Mouse (Mus musculus): Measurements from ENCODE around the gene Itprip. TPM values are rescaled to one million over a fixed set of nuclear protein-coding genes. Genes with fewer than 3 reads are reported as not detected.

The Itprip gene
- polyA plus RNA-seq, 1 experiment from 2014 or later: 5.2 TPM

DNA sequence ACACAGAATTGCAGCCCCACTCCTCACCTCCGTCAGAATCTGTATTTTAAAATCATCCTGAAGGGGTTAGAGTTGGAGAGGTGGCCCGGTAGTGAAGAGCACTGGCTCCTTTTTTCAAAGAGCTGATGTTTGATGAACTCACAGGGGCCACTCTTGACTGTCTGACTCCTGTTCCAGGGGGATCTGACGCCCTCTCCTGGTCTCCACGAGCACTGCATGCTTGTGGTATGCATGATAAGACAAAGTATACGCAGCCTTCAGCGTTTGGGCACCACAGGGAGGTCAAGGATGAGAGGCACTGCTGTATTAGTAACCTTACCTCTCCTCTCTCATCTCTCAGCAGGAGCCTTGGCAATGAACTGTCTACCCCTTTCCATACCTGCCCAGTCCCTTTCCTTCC lies 19.1 kb downstream of the Itprip start:
- Histone ChIP-seq H3K27me3 (ENCODE audit: control insufficient read depth, insufficient read depth, low read length) (no peaks in the 10 kb centered on the region), H3K9me3 (ENCODE audit: control insufficient read depth, low read length) (no peaks in the 10 kb centered on the region), H3K4me3 (replicated peaks; ENCODE audit: low read depth, low read length) (no peak overlapping the region), H3K27ac (replicated peaks; ENCODE audit: low read depth, low read length) (no peak overlapping the region), H3K4me1 (ENCODE audit: control insufficient read depth, insufficient read depth, low read length) (no peaks in the 10 kb centered on the region), H3K4me2 (ENCODE audit: low read length) (no peak overlapping the region), H3K9ac (replicated peaks; ENCODE audit: low read length) (no peak overlapping the region), H3K36me3 (ENCODE audit: control insufficient read depth, insufficient read depth, low read length) (peaks cover 10% of the 10 kb centered on the region)
- DNase-seq: no peak
- ATAC-seq (ENCODE audit: low FRiP score, low TSS enrichment): no peak
- WGBS: 67% methylated on average over 6 of the region's 6 CpGs

DNA sequence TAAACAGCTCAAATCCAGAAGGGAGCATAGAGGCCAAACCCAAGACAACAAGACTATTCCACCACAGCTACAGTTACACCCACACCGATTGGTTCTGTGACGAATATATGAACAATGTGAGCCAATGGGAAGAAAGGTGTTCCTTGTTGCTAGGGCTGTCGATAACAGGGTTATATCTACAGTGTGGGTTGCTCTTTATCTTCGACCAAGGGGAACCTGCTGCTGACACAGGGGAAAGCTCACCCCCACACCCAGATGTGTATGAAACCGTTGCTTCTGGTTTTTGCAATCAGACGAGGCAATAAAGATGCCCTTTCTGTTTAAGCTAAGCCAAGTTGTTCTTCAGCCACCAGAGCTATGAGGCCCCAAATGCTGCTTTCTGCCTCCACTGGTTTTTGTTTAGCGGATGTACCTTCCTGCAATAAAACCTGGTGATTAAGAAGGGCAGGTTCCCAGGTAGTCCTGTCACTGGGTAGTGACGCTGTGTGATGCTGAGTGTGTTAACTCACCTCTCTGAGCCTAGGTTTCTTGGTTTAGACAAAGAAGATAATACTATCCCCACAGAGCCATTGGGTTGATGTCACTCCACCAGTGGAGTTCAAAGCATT lies 20.5 kb downstream of the Itprip start:
- peaks cover 16% of the 10 kb centered on the region for H3K36me3 ChIP-seq (ENCODE audit: control insufficient read depth, insufficient read depth, low read length)
- H3K9me3 ChIP-seq (ENCODE audit: control insufficient read depth, low read length): no peaks in the 10 kb centered on the region
- ATAC-seq (ENCODE audit: low FRiP score, low TSS enrichment): no peak
- WGBS: 96% methylated on average over 8 of the region's 8 CpGs
- DNase-seq: no peak
- H3K4me1 ChIP-seq (ENCODE audit: control insufficient read depth, insufficient read depth, low read length): no peaks in the 10 kb centered on the region
- no peak overlapping the region for H3K4me2 ChIP-seq (ENCODE audit: low read length)
- H3K27ac ChIP-seq (replicated peaks; ENCODE audit: low read depth, low read length): no peak overlapping the region
- H3K27me3 ChIP-seq (ENCODE audit: control insufficient read depth, insufficient read depth, low read length): no peaks in the 10 kb centered on the region
- no peak overlapping the region for H3K9ac ChIP-seq (replicated peaks; ENCODE audit: low read length)
- no peak overlapping the region for H3K4me3 ChIP-seq (replicated peaks; ENCODE audit: low read depth, low read length)

DNA sequence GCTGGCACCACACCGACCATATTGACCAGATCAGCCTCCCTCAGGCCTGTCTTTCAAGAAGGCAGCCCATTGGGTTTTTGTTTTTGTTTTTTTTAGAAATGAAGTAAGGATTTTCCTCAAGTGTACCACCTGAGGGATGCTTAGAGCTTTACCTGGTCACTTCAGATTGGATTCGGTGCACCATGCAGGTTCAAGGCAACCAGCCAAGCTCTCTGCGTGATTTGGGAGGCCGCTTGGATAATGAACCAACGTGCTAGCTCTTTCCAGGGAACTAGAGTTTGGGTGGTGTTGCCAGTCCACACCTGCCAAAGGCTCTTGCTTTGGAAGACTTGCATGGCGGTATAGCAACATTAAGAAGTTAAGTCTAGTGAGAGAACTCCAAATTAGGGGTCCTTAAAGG lies 26.0 kb downstream of the Itprip start:
- no peak for ATAC-seq (ENCODE audit: low FRiP score, low TSS enrichment)
- no peak overlapping the region for H3K9ac ChIP-seq (replicated peaks; ENCODE audit: low read length)

DNA sequence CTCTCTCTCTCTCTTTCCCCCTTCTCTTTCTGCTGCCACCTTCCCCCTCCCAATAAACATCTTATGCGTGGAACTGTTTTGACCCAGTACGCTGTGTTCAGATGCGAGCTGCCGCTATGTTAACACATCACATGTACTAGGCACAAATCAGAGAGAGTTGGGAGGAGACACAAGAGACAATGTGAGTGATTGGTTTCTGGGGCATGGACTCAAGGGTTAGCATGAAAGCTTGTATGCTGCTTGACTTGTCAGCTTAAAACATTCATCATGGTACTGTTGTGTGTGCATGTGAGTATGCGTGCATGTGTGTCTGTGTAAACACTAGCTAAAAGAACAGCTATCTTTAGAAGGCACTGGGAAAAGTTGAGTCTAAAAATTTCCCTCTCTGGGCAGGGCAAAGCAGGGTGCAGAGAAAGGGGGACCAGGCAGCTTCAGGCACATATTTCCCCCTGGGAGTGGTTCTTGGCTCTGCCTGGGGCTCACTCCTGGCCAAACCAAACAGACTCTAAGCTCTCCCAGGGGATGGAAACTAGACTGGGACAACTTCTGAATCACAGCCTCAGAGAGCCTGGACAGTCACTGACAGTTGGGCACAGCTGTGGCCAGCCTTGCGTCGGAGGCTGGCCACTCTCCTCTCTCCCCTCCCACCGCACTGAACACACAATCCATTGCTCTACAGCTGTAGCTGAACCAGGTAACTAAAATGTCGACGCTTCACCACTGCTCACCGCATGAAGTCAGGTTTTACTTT lies 27.4 kb downstream of the Itprip start:
- Histone ChIP-seq H3K9me3 (ENCODE audit: control insufficient read depth, low read length) (no peaks in the 10 kb centered on the region), H3K27ac (replicated peaks; ENCODE audit: low read depth, low read length) (no peak overlapping the region), H3K9ac (replicated peaks; ENCODE audit: low read length) (no peak overlapping the region), H3K36me3 (ENCODE audit: control insufficient read depth, insufficient read depth, low read length) (peaks cover 9% of the 10 kb centered on the region), H3K4me1 (ENCODE audit: control insufficient read depth, insufficient read depth, low read length) (no peaks in the 10 kb centered on the region), H3K27me3 (ENCODE audit: control insufficient read depth, insufficient read depth, low read length) (no peaks in the 10 kb centered on the region), H3K4me2 (ENCODE audit: low read length) (no peak overlapping the region), H3K4me3 (replicated peaks; ENCODE audit: low read depth, low read length) (no peak overlapping the region)
- 82% methylated on average over 11 of the region's 11 CpGs for WGBS
- ATAC-seq (ENCODE audit: low FRiP score, low TSS enrichment): no peak
- DNase-seq: no peak

More for the DNA sequence above, 26.0 kb downstream of the Itprip start:
- Histone ChIP-seq H3K4me1 (ENCODE audit: control insufficient read depth, insufficient read depth, low read length) (no peaks in the 10 kb centered on the region), H3K4me3 (replicated peaks; ENCODE audit: low read depth, low read length) (no peak overlapping the region), H3K36me3 (ENCODE audit: control insufficient read depth, insufficient read depth, low read length) (peaks cover 16% of the 10 kb centered on the region), H3K27ac (replicated peaks; ENCODE audit: low read depth, low read length) (no peak overlapping the region), H3K27me3 (ENCODE audit: control insufficient read depth, insufficient read depth, low read length) (no peaks in the 10 kb centered on the region), H3K4me2 (ENCODE audit: low read length) (no peak overlapping the region), H3K9me3 (ENCODE audit: control insufficient read depth, low read length) (no peaks in the 10 kb centered on the region)
- no peak for DNase-seq
- 95% methylated on average over 6 of the region's 6 CpGs for WGBS

DNA sequence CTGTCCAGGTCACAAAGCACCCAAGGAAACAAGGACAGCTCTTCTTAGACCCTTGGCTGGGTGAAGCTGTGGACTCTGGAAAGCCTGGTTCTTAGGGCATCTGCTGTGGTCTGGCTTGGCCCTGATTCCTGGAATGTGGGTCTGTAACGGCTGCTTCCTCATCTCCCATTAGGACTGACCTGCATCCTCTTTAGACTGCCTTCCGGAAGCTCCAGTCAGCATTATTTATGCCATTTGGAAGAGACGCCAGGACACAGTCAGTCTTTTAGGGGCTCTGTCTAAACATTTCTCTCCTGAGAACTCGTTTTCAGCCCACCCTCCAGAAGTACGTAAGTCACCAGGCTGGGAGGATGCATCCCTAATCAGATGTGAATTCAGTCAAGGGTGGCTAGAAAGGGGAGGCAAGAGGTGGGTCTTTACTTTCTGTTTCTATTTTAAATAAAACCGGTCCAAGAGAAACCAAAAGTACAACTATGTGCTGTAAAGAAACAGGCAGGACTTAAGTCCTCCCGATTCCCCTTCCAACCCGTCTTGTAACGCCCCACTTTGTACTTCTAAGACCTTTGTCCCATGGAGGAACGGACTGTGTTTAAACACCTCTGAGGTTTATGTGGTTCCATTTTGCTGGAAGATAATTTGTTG lies 28.5 kb downstream of the Itprip start:
- H3K4me3 ChIP-seq (replicated peaks; ENCODE audit: low read depth, low read length): no peak overlapping the region
- 78% methylated on average over 10 of the region's 10 CpGs for WGBS
- H3K9me3 ChIP-seq (ENCODE audit: control insufficient read depth, low read length): no peaks in the 10 kb centered on the region
- no peak for ATAC-seq (ENCODE audit: low FRiP score, low TSS enrichment)
- no peak overlapping the region for H3K27ac ChIP-seq (replicated peaks; ENCODE audit: low read depth, low read length)
- H3K9ac ChIP-seq (replicated peaks; ENCODE audit: low read length): no peak overlapping the region
- H3K4me2 ChIP-seq (ENCODE audit: low read length): no peak overlapping the region
- H3K36me3 ChIP-seq (ENCODE audit: control insufficient read depth, insufficient read depth, low read length): 0 out of 2 replicates have a peak, but pooled peaks cover 6% of the 10 kb centered on the region
- H3K27me3 ChIP-seq (ENCODE audit: control insufficient read depth, insufficient read depth, low read length): no peaks in the 10 kb centered on the region
- no peaks in the 10 kb centered on the region for H3K4me1 ChIP-seq (ENCODE audit: control insufficient read depth, insufficient read depth, low read length)
- no peak for DNase-seq

DNA sequence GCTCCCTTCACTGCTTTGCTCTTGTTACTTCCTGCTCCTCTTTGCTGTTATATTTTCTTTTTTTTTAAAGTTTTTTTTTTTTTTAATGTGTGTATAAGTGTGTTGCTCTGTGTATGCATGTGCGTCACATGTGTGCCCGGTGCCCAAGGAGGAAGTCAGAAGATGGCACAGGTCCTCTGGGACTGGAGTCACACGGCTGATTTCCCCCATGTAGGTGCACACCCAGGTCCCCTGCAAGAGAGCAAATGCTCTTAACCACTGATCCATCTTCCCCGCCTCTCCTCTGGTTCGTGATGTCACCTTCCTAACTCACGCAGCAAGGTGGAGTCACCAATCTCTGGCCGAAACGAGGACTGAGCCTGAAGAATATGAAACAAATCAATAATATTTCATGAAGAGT lies 31.1 kb downstream of the Itprip start:
- no peaks in the 10 kb centered on the region for H3K4me1 ChIP-seq (ENCODE audit: control insufficient read depth, insufficient read depth, low read length)
- H3K27me3 ChIP-seq (ENCODE audit: control insufficient read depth, insufficient read depth, low read length): no peaks in the 10 kb centered on the region
- H3K4me2 ChIP-seq (ENCODE audit: low read length): no peak overlapping the region
- H3K4me3 ChIP-seq (replicated peaks; ENCODE audit: low read depth, low read length): no peak overlapping the region
- 95% methylated on average over 8 of the region's 8 CpGs for WGBS
- no peak overlapping the region for H3K9ac ChIP-seq (replicated peaks; ENCODE audit: low read length)
- DNase-seq: no peak
- no peaks in the 10 kb centered on the region for H3K36me3 ChIP-seq (ENCODE audit: control insufficient read depth, insufficient read depth, low read length)
- ATAC-seq (ENCODE audit: low FRiP score, low TSS enrichment): no peak
- no peak overlapping the region for H3K27ac ChIP-seq (replicated peaks; ENCODE audit: low read depth, low read length)
- H3K9me3 ChIP-seq (ENCODE audit: control insufficient read depth, low read length): no peaks in the 10 kb centered on the region

- 88% methylated on average over 10 of the region's 10 CpGs for WGBS
- Histone ChIP-seq H3K27ac (replicated peaks; ENCODE audit: low read depth, low read length) (no peak overlapping the region), H3K4me2 (ENCODE audit: low read length) (no peak overlapping the region), H3K27me3 (ENCODE audit: control insufficient read depth, insufficient read depth, low read length) (no peaks in the 10 kb centered on the region), H3K4me1 (ENCODE audit: control insufficient read depth, insufficient read depth, low read length) (no peaks in the 10 kb centered on the region), H3K9ac (replicated peaks; ENCODE audit: low read length) (no peak overlapping the region), H3K36me3 (ENCODE audit: control insufficient read depth, insufficient read depth, low read length) (no peaks in the 10 kb centered on the region), H3K9me3 (ENCODE audit: control insufficient read depth, low read length) (no peaks in the 10 kb centered on the region), H3K4me3 (replicated peaks; ENCODE audit: low read depth, low read length) (no peak overlapping the region)
- DNase-seq: no peak
- no peak for ATAC-seq (ENCODE audit: low FRiP score, low TSS enrichment)
Observed at GRCm38 (mm10) chr19:47887417-47887816, 31.7 kb downstream of the Itprip start.

DNA sequence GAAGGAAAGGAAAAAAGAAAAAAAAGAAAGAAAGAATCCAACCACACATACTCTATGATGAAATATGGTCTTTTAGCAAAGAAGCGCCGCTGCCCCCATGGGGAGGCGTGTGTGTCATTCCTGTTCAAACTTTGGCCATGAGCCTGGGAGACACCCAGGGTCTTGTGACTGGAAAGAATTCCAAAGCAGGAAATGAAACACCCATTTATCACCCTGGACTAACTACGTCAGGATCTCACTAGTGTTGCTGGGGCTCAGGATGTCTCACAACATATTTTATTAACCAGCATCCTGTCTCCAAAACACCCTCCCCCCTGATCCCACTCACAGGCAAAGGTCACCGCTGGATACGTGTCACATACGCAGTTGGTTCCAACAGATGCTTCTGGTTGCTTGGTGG lies 32.5 kb downstream of the Itprip start:
- 93% methylated on average over 7 of the region's 7 CpGs for WGBS
- H3K9ac ChIP-seq (replicated peaks; ENCODE audit: low read length): no peak overlapping the region
- no peaks in the 10 kb centered on the region for H3K36me3 ChIP-seq (ENCODE audit: control insufficient read depth, insufficient read depth, low read length)
- no peak overlapping the region for H3K4me2 ChIP-seq (ENCODE audit: low read length)
- DNase-seq: no peak
- H3K4me1 ChIP-seq (ENCODE audit: control insufficient read depth, insufficient read depth, low read length): no peaks in the 10 kb centered on the region
- ATAC-seq (ENCODE audit: low FRiP score, low TSS enrichment): no peak
- no peak overlapping the region for H3K4me3 ChIP-seq (replicated peaks; ENCODE audit: low read depth, low read length)
- no peak overlapping the region for H3K27ac ChIP-seq (replicated peaks; ENCODE audit: low read depth, low read length)
- H3K27me3 ChIP-seq (ENCODE audit: control insufficient read depth, insufficient read depth, low read length): no peaks in the 10 kb centered on the region
- no peaks in the 10 kb centered on the region for H3K9me3 ChIP-seq (ENCODE audit: control insufficient read depth, low read length)

- ATAC-seq (ENCODE audit: low FRiP score, low TSS enrichment): no peak
- 90% methylated on average over 11 of the region's 11 CpGs for WGBS
- DNase-seq: no peak
- Histone ChIP-seq H3K9me3 (ENCODE audit: control insufficient read depth, low read length) (no peaks in the 10 kb centered on the region), H3K4me2 (ENCODE audit: low read length) (no peak overlapping the region), H3K27me3 (ENCODE audit: control insufficient read depth, insufficient read depth, low read length) (no peaks in the 10 kb centered on the region), H3K36me3 (ENCODE audit: control insufficient read depth, insufficient read depth, low read length) (no peaks in the 10 kb centered on the region), H3K4me3 (replicated peaks; ENCODE audit: low read depth, low read length) (no peak overlapping the region), H3K4me1 (ENCODE audit: control insufficient read depth, insufficient read depth, low read length) (no peaks in the 10 kb centered on the region), H3K9ac (replicated peaks; ENCODE audit: low read length) (no peak overlapping the region), H3K27ac (replicated peaks; ENCODE audit: low read depth, low read length) (no peak overlapping the region)
Observed at GRCm38 (mm10) chr19:47885886-47886285, 33.2 kb downstream of the Itprip start.

Measured in midbrain, embryonic 14.5 days (tissue).